10 mouse cellular contexts compared by ENCODE assay signal in the genomic region with DNA sequence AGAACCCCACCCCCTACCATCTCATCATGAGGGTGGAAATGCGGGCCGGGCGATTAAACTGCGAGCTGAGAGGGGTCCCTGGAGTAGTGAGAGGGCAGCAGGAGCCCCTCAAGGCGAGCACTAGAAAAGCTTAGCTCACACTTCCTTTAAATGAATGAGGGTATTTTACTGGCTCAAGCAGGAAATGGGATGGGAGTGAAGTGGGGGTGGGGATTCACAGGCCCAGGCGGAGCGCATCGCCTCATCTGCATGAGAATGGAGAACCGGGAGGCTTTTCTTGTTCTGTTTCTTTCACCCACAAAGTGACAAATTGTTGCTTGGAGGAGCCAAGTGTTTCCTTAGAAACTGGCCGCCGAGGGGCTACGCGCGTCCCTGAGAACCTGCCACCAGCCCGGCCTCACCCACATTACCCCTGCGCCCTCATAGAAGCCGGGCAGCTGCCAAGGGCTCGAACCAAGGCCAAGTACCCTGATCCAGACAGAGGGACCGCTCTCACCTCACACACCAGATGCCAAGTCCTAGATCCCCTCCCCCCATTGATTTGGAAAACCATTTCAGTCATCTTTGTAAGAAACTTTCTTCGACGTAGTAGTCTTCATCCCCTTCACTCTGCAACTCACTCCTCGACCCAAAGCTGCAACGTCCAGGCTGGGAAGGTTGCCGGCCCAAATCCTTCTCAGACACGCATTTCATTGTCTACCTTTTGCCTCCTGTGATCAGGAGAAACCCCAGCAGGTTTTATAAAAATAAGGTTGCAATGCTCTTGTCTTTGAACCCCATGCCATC. TPM values are rescaled to one million over a fixed set of nuclear protein-coding genes. Genes with fewer than 3 reads are reported as not detected.
DNase-seq lines count a peak whose midpoint lies in the region; ATAC-seq and TF ChIP-seq lines count a peak whose summit lies in the region.
"Had no signal": no experiment of that assay in that cellular context is flagged by ENCODE, and none has a peak within 500 bp of the region (broad histone marks: within the 10 kb centered on the region; RNA-seq: fewer than 3 reads in every experiment).

No protein-coding gene starts in this region.

- peak overlapping the region; percentile 21 for H3K4me3 ChIP-seq in forebrain, embryonic 11.5 days (ENCODE audit: low read depth, low read length)
- H3K4me3 ChIP-seq in lung, postnatal 0 days (ENCODE audit: low read depth, low read length), result no peak overlapping the region
- H3K4me3 ChIP-seq: liver, embryonic 13.5 days had no signal

- no peaks in the 10 kb centered on the region for H3K9me3 ChIP-seq in forebrain, embryonic 11.5 days (ENCODE audit: control insufficient read depth, low read length)
- no peaks in the 10 kb centered on the region for H3K9me3 ChIP-seq in lung, postnatal 0 days (ENCODE audit: low read length)
- H3K9me3 ChIP-seq: liver, embryonic 13.5 days had no signal

- peaks cover 42% of the 10 kb centered on the region for H3K27me3 ChIP-seq in forebrain, embryonic 11.5 days (ENCODE audit: control insufficient read depth, insufficient read depth, low read length)
- peaks cover 23% of the 10 kb centered on the region; the same call in 1 of the 2 replicates for H3K27me3 ChIP-seq in lung, postnatal 0 days (replicated peaks; ENCODE audit: insufficient read depth, low read length)

- H3K4me2 ChIP-seq in forebrain, embryonic 11.5 days (ENCODE audit: low read depth, low read length, severe bottlenecking), result peak overlapping the region; percentile 52
- H3K4me2 ChIP-seq in lung, postnatal 0 days (replicated peaks; ENCODE audit: low read depth, low read length), result no peak overlapping the region
- H3K4me2 ChIP-seq: liver, embryonic 13.5 days had no signal

- peak; percentile 89 for ATAC-seq in forebrain, embryonic 11.5 days (replicated peaks; ENCODE audit: low FRiP score)
- ATAC-seq in lung, postnatal 0 days, result no peak
- ATAC-seq: activated CD4-positive, CD25-positive, alpha-beta regulatory T cell, adult 4 months had no signal

- no peak overlapping the region for H3K27ac ChIP-seq in forebrain, embryonic 11.5 days (ENCODE audit: low read depth, low read length)
- H3K27ac ChIP-seq in lung, postnatal 0 days (ENCODE audit: low read length), result no peak overlapping the region
- H3K27ac ChIP-seq: liver, embryonic 13.5 days had no signal

- no peaks in the 10 kb centered on the region for H3K36me3 ChIP-seq in forebrain, embryonic 11.5 days (ENCODE audit: control insufficient read depth, insufficient read depth, low read length)
- no peaks in the 10 kb centered on the region for H3K36me3 ChIP-seq in lung, postnatal 0 days (ENCODE audit: insufficient read depth, low read length)
- H3K36me3 ChIP-seq: liver, embryonic 13.5 days had no signal

- DNase-seq in kidney, adult 18-20 months, result peak; percentile 4
- DNase-seq in kidney, postnatal 10 days, result no peak
- DNase-seq in forebrain, embryonic 11.5 days (ENCODE audit: low spot score), result peak; percentile 76
- DNase-seq in mesoderm, embryonic 11.5 days (ENCODE audit: low read depth, low spot score), result peak; percentile 66
- peak; percentile 12 for DNase-seq in retina, postnatal 1 day
- DNase-seq in adrenal gland, adult 8-10 months, result no peak
- DNase-seq in lung, postnatal 0 days (ENCODE audit: low spot score), result no peak
- DNase-seq in layer of hippocampus, adult 9-10 months (ENCODE audit: low spot score), result no peak

- TF ChIP-seq EP300 in lung, postnatal 0 days (IDR thresholded peaks at IDR 0.05), result no peak

- WGBS in forebrain, embryonic 11.5 days, result under 1% methylated on average over 25 of the region's 25 CpGs
- 5% methylated on average over 25 of the region's 25 CpGs for WGBS in lung, postnatal 0 days

- H3K4me1 ChIP-seq in forebrain, embryonic 11.5 days (replicated peaks; ENCODE audit: control insufficient read depth, insufficient read depth, low read length), result peaks cover 7% of the 10 kb centered on the region; the same call in 1 of the 2 replicates
- no peaks in the 10 kb centered on the region for H3K4me1 ChIP-seq in lung, postnatal 0 days (ENCODE audit: insufficient read depth, low read depth, low read length)
- H3K4me1 ChIP-seq: liver, embryonic 13.5 days had no signal

- no peak overlapping the region for H3K9ac ChIP-seq in forebrain, embryonic 11.5 days (ENCODE audit: low read length)
- H3K9ac ChIP-seq in lung, postnatal 0 days (replicated peaks; ENCODE audit: low read depth), result no peak overlapping the region
- H3K9ac ChIP-seq: liver, embryonic 13.5 days had no signal

- no peak for TF ChIP-seq CTCF in lung, postnatal 0 days (IDR thresholded peaks at IDR 0.05)

RNA-seq across cellular contexts. Expression of gene Nxph1, which starts 8.7 kb away (rescaled TPM):
- 4.9 and 6.9 TPM in 2 replicates for polyA plus RNA-seq in forebrain, embryonic 11.5 days (2014; fragmentation: Nextera tagmentation; extraction: Ambion mirVana)
- under 1 TPM; 0.22 to 0.77 (median 0.39) TPM for total RNA-seq in adrenal gland, adult 8-10 months (2022)
- polyA plus RNA-seq in lung, postnatal 0 days (2015; fragmentation: Nextera tagmentation; extraction: Ambion mirVana), result not detected in 2 replicates
- polyA plus RNA-seq: activated CD4-positive, CD25-positive, alpha-beta regulatory T cell, adult 4 months had no signal

Comparison
In these comparisons a context has a peak if more than half of its experiments do, and no peak if none do; other contexts are left out.
1. DNase-seq: peak in kidney, adult 18-20 months (single experiment), forebrain, embryonic 11.5 days (single experiment), mesoderm, embryonic 11.5 days (single experiment) and retina, postnatal 1 day (single experiment); none in kidney, postnatal 10 days (single experiment), adrenal gland, adult 8-10 months (single experiment), lung, postnatal 0 days (single experiment) and layer of hippocampus, adult 9-10 months (single experiment).